Mouse (Mus musculus) limb, embryonic 15.5 days (tissue): ENCODE data around the gene Ugt1a1. TPM values are rescaled to one million over a fixed set of nuclear protein-coding genes. Genes with fewer than 3 reads are reported as not detected.

Experiments used
- ATAC-seq: fragments of 200-750 bp; cut with Nextera tagmentation; 2 replicates; pipeline ENCODE4 v1.8.0; 2017; ENCODE audit warnings: low read depth, moderate TSS enrichment; ENCODE audit not compliant: insufficient number of reproducible peaks, low FRiP score, low TSS enrichment
- H3K27ac ChIP-seq: fragments of 300-500 bp; sonication (generic); 2 replicates; pipeline ENCODE4 v1.5.1; 2015; ENCODE audit warnings: moderate library complexity, mild to moderate bottlenecking, inconsistent platforms
- H3K27me3 ChIP-seq: fragments of 300-500 bp; sonication (generic); 2 replicates; pipeline ENCODE4 v1.6.1; 2015; ENCODE audit warnings: inconsistent platforms
- H3K36me3 ChIP-seq: fragments of 300-500 bp; sonication (generic); 2 replicates; pipeline ENCODE4 v1.6.1; 2015; ENCODE audit warnings: inconsistent platforms
- H3K4me1 ChIP-seq: fragments of 300-500 bp; sonication (generic); 2 replicates; pipeline ENCODE4 v1.6.1; 2015; ENCODE audit warnings: inconsistent platforms
- H3K4me2 ChIP-seq: fragments of 300-500 bp; sonication (generic); 2 replicates; pipeline ENCODE4 v1.6.1; 2015; ENCODE audit warnings: mild to moderate bottlenecking, inconsistent platforms
- H3K4me3 ChIP-seq: fragments of 300-500 bp; sonication (generic); 2 replicates; pipeline ENCODE4 v1.5.1; 2015; ENCODE audit warnings: mild to moderate bottlenecking, inconsistent platforms
- H3K9ac ChIP-seq: fragments of 300-500 bp; sonication (generic); 2 replicates; pipeline ENCODE4 v1.6.1; 2015; ENCODE audit warnings: inconsistent platforms
- H3K9me3 ChIP-seq: fragments of 300-500 bp; sonication (generic); 2 replicates; pipeline ENCODE4 v1.6.1; 2016; ENCODE audit warnings: inconsistent platforms
- WGBS: fragments of 180-500 bp; shearing (Covaris S2); methylation state at CpG from one replicate; pipeline ENCODE4 v1.1.7; 2015; 5-methylcytosine and 5-hydroxymethylcytosine counted together
- polyA plus RNA-seq: library from polyadenylated mRNA; unstranded; fragments of >200 nt; fragmentation: Nextera tagmentation; extraction: Ambion mirVana; gene quantifications from 2 replicates; pipeline ENCODE4 v1.2.1, GENCODE M21; 2015

Gene Ugt1a1
- polyA plus RNA-seq, 1 experiment from 2014 or later: 10.8 TPM

- Histone ChIP-seq H3K9me3 (peaks cover 50% of the 10 kb centered on the region), H3K9ac (no peak overlapping the region), H3K4me1 (no peaks in the 10 kb centered on the region), H3K36me3 (no peaks in the 10 kb centered on the region), H3K27me3 (no peaks in the 10 kb centered on the region), H3K4me3 (no peak overlapping the region), H3K27ac (no peak overlapping the region), H3K4me2 (no peak overlapping the region)
- peak; percentile 49 for ATAC-seq
- WGBS: 59% methylated on average over 8 of the region's 8 CpGs
These were observed 734 bp downstream of the Ugt1a1 start for GRCm38 (mm10) chr1:88212341-88213045.

- peaks cover 52% of the 10 kb centered on the region for H3K9me3 ChIP-seq
- no peak for ATAC-seq
These were observed 1.3 kb downstream of the Ugt1a1 start for GRCm38 (mm10) chr1:88213061-88213460.

GRCm38 (mm10) chr1:88213766-88214461, 2.2 kb downstream of the Ugt1a1 start:
- peak; percentile 7; the same call in 1 of the 2 replicates for ATAC-seq
- WGBS: 81% methylated on average over 2 of the region's 2 CpGs
- H3K9me3 ChIP-seq: peaks cover 52% of the 10 kb centered on the region
- no peak overlapping the region for H3K4me2 ChIP-seq
- no peaks in the 10 kb centered on the region for H3K4me1 ChIP-seq
- no peaks in the 10 kb centered on the region for H3K27me3 ChIP-seq
- no peak overlapping the region for H3K27ac ChIP-seq
- no peak overlapping the region for H3K9ac ChIP-seq
- H3K4me3 ChIP-seq: no peak overlapping the region
- H3K36me3 ChIP-seq: no peaks in the 10 kb centered on the region

More at GRCm38 (mm10) chr1:88213061-88213460, 1.3 kb downstream of the Ugt1a1 start:
- Histone ChIP-seq H3K4me1 (no peaks in the 10 kb centered on the region), H3K4me3 (no peak overlapping the region), H3K36me3 (no peaks in the 10 kb centered on the region), H3K4me2 (no peak overlapping the region), H3K9ac (no peak overlapping the region), H3K27me3 (no peaks in the 10 kb centered on the region), H3K27ac (no peak overlapping the region)
- WGBS: 75% methylated on average over 1 of the region's 1 CpGs

- peak; percentile 0; the same call in 1 of the 2 replicates for ATAC-seq
- Histone ChIP-seq H3K27me3 (no peaks in the 10 kb centered on the region), H3K9me3 (peaks cover 52% of the 10 kb centered on the region), H3K9ac (no peak overlapping the region), H3K27ac (no peak overlapping the region), H3K4me3 (no peak overlapping the region), H3K4me1 (no peaks in the 10 kb centered on the region), H3K4me2 (no peak overlapping the region), H3K36me3 (no peaks in the 10 kb centered on the region)
- WGBS: 76% methylated on average over 2 of the region's 2 CpGs
These were observed 2.7 kb downstream of the Ugt1a1 start for GRCm38 (mm10) chr1:88214462-88214952.

GRCm38 (mm10) chr1:88215466-88216380, 4.0 kb downstream of the Ugt1a1 start:
- H3K9ac ChIP-seq: no peak overlapping the region
- no peaks in the 10 kb centered on the region for H3K36me3 ChIP-seq
- no peaks in the 10 kb centered on the region for H3K27me3 ChIP-seq
- no peak overlapping the region for H3K4me2 ChIP-seq
- 68% methylated on average over 10 of the region's 10 CpGs for WGBS
- H3K27ac ChIP-seq: no peak overlapping the region
- H3K4me3 ChIP-seq: no peak overlapping the region
- peaks cover 52% of the 10 kb centered on the region for H3K9me3 ChIP-seq
- no peak for ATAC-seq
- no peaks in the 10 kb centered on the region for H3K4me1 ChIP-seq

- H3K27ac ChIP-seq: no peak overlapping the region
- ATAC-seq: no peak
- H3K4me1 ChIP-seq: no peaks in the 10 kb centered on the region
- no peaks in the 10 kb centered on the region for H3K36me3 ChIP-seq
- WGBS: 55% methylated on average over 2 of the region's 2 CpGs
- H3K27me3 ChIP-seq: no peaks in the 10 kb centered on the region
- H3K9me3 ChIP-seq: peaks cover 49% of the 10 kb centered on the region
- H3K4me3 ChIP-seq: no peak overlapping the region
- no peak overlapping the region for H3K4me2 ChIP-seq
- H3K9ac ChIP-seq: no peak overlapping the region
These were observed 4.8 kb downstream of the Ugt1a1 start for GRCm38 (mm10) chr1:88216551-88216950.

- H3K36me3 ChIP-seq: no peaks in the 10 kb centered on the region
- no peak overlapping the region for H3K4me3 ChIP-seq
- H3K4me1 ChIP-seq: no peaks in the 10 kb centered on the region
- no peak overlapping the region for H3K9ac ChIP-seq
- peaks cover 43% of the 10 kb centered on the region for H3K9me3 ChIP-seq
- H3K27me3 ChIP-seq: no peaks in the 10 kb centered on the region
- ATAC-seq: no peak
- H3K4me2 ChIP-seq: no peak overlapping the region
- 62% methylated on average over 2 of the region's 2 CpGs for WGBS
- no peak overlapping the region for H3K27ac ChIP-seq
These were observed 5.4 kb downstream of the Ugt1a1 start for GRCm38 (mm10) chr1:88217144-88217543.

- H3K4me2 ChIP-seq: no peak overlapping the region
- no peaks in the 10 kb centered on the region for H3K27me3 ChIP-seq
- H3K27ac ChIP-seq: no peak overlapping the region
- WGBS: 41% methylated on average over 3 of the region's 3 CpGs
- peaks cover 39% of the 10 kb centered on the region for H3K9me3 ChIP-seq
- ATAC-seq: no peak
- H3K4me3 ChIP-seq: no peak overlapping the region
- no peaks in the 10 kb centered on the region for H3K4me1 ChIP-seq
- H3K9ac ChIP-seq: no peak overlapping the region
- no peaks in the 10 kb centered on the region for H3K36me3 ChIP-seq
These were observed 5.8 kb downstream of the Ugt1a1 start for GRCm38 (mm10) chr1:88217576-88217975.

GRCm38 (mm10) chr1:88218051-88218450, 6.3 kb downstream of the Ugt1a1 start:
- 76% methylated on average over 9 of the region's 9 CpGs for WGBS
- Histone ChIP-seq H3K27ac (no peak overlapping the region), H3K4me2 (no peak overlapping the region), H3K9me3 (peaks cover 35% of the 10 kb centered on the region), H3K4me1 (no peaks in the 10 kb centered on the region), H3K36me3 (no peaks in the 10 kb centered on the region), H3K4me3 (no peak overlapping the region), H3K27me3 (no peaks in the 10 kb centered on the region), H3K9ac (no peak overlapping the region)
- ATAC-seq: no peak

GRCm38 (mm10) chr1:88218591-88218990, 6.8 kb downstream of the Ugt1a1 start:
- Histone ChIP-seq H3K27ac (no peak overlapping the region), H3K36me3 (no peaks in the 10 kb centered on the region), H3K4me3 (no peak overlapping the region), H3K4me1 (no peaks in the 10 kb centered on the region), H3K4me2 (no peak overlapping the region), H3K9ac (no peak overlapping the region), H3K27me3 (no peaks in the 10 kb centered on the region), H3K9me3 (peaks cover 30% of the 10 kb centered on the region)
- no peak for ATAC-seq
- WGBS: 46% methylated on average over 4 of the region's 4 CpGs

- Histone ChIP-seq H3K4me2 (no peak overlapping the region), H3K27ac (no peak overlapping the region), H3K36me3 (no peaks in the 10 kb centered on the region), H3K27me3 (no peaks in the 10 kb centered on the region), H3K9me3 (peaks cover 25% of the 10 kb centered on the region), H3K9ac (no peak overlapping the region), H3K4me1 (no peaks in the 10 kb centered on the region), H3K4me3 (no peak overlapping the region)
- no peak for ATAC-seq
- 16% methylated on average over 1 of the region's 1 CpGs for WGBS
These were observed 7.3 kb downstream of the Ugt1a1 start for GRCm38 (mm10) chr1:88219054-88219453.
